Mouse (Mus musculus): ENCODE data around the gene Sv2b. TPM values are rescaled to one million over a fixed set of nuclear protein-coding genes. Genes with fewer than 3 reads are reported as not detected.
"Not testable (repeated sequence)": the region's sequence is repeated elsewhere in the genome, so short reads cannot be mapped to it uniquely, and the experiment has no call there.

The Sv2b gene
- polyA plus RNA-seq, 2 experiments, result 0.02 TPM; not detected in 1

DNA sequence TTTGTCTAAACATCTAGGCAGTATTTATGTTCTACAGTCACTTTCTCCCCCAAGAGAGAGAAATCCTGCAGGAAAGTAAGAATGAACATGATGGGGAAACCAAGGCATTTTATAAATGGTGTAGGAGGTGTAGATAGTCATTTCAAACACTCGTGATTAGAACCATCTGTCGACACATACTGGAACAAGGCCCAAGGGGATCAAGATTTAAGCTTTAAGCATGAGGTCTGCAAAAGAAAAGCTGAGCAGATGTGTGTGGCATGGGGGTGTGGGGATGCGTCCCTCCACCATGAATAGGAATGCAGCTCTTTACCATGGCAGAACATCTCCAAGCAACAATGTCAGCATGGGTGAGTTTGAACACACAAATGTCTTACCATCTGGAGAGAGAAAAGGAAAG is 23.2 kb upstream of the Sv2b start:
- Histone ChIP-seq H3K9ac (replicated peaks) (no peak overlapping the region), H3K27ac (no peak overlapping the region), H3K4me2 (ENCODE audit: low read depth) (no peak overlapping the region), H3K9me3 (ENCODE audit: control insufficient read depth, low read length) (no peaks in the 10 kb centered on the region), H3K27me3 (ENCODE audit: control insufficient read depth, insufficient read depth, low read length) (no peaks in the 10 kb centered on the region), H3K4me1 (replicated peaks; ENCODE audit: control insufficient read depth in 2 of 2, insufficient read depth in 2 of 2, low read length in 1 of 2) (no peaks in the 10 kb centered on the region), H3K4me3 (ENCODE audit: insufficient read depth in 1 of 2, low read depth in 2 of 2, low read length in 2 of 2) (no peak overlapping the region), H3K36me3 (replicated peaks; ENCODE audit: control insufficient read depth, insufficient read depth, low read depth) (no peaks in the 10 kb centered on the region)
- DNase-seq (ENCODE audit: low read depth in 3 of 3, low spot score in 3 of 3), result no peak
- TF ChIP-seq EP300 (IDR thresholded peaks at IDR 0.05; ENCODE audit: low read depth) (no peak), CTCF (IDR thresholded peaks at IDR 0.05; ENCODE audit: low read depth) (no peak)
- 57% methylated on average over 3 of the region's 3 CpGs for WGBS (ENCODE audit: insufficient replicate concordance)
- ATAC-seq (ENCODE audit: insufficient read depth), result no peak

DNA sequence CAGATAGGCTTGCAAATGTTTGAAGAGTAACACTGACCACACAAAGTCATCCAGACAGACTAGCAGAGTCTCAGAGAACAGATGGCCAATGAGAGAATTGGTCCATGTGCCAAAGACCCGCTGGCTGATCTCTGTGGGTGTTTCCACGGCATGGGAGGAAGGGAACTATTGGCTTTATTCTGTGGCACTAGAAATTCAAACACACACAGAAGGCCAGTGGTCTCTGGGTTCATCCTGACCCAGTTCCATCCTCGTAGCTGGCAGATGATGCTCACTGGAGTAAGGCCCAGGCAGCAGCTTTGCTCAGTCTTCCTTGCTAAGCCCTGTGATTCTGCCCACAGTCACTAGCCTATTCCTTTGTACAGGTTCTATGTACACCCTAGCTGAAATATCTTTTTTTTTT is 20.7 kb upstream of the Sv2b start:
- no peaks in the 10 kb centered on the region for H3K27me3 ChIP-seq (ENCODE audit: control insufficient read depth, insufficient read depth, low read length)
- H3K4me1 ChIP-seq (replicated peaks; ENCODE audit: control insufficient read depth in 2 of 2, insufficient read depth in 2 of 2, low read length in 1 of 2), result no peaks in the 10 kb centered on the region
- H3K36me3 ChIP-seq (replicated peaks; ENCODE audit: control insufficient read depth, insufficient read depth, low read depth), result no peaks in the 10 kb centered on the region
- no peak overlapping the region for H3K27ac ChIP-seq
- no peak for ATAC-seq (ENCODE audit: insufficient read depth)
- no peak for DNase-seq (ENCODE audit: low read depth in 3 of 3, low spot score in 3 of 3)
- 45% methylated on average over 3 of the region's 3 CpGs for WGBS (ENCODE audit: insufficient replicate concordance)
- no peak overlapping the region for H3K9ac ChIP-seq (replicated peaks)
- no peak for TF ChIP-seq EP300 (IDR thresholded peaks at IDR 0.05; ENCODE audit: low read depth)
- TF ChIP-seq CTCF (IDR thresholded peaks at IDR 0.05; ENCODE audit: low read depth), result no peak
- no peak overlapping the region for H3K4me2 ChIP-seq (ENCODE audit: low read depth)
- no peaks in the 10 kb centered on the region for H3K9me3 ChIP-seq (ENCODE audit: control insufficient read depth, low read length)
- no peak overlapping the region for H3K4me3 ChIP-seq (ENCODE audit: insufficient read depth in 1 of 2, low read depth in 2 of 2, low read length in 2 of 2)

DNA sequence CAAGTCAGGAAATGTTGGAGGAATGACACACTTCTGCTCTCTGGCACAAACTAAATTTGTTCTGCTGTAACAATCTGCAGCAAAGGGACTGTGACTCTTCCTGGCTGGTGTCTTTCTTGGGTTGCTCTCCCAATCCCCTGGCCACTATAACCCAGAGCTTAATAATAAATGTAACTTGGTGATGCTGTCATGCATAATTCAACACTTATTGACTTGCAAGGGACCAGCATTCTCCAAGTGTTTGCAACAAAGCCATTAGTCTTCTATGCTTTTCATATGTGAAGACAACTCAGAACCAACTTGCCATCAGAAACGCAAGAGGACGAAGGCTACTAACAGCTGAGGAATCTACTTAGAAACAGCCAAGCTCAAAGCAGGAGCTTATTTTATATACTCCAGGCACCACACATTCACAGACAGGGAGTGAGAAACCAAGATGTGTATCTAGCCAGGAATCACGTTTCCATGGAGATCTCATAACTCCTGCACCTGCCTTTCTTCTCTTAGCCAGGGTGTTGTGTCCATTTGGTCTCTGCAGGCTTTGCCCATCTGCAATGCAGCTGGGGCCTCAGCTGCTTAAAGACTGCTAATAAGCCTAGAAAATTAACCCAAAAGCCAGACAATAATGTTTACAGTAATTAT is 19.8 kb upstream of the Sv2b start:
- TF ChIP-seq EP300 (IDR thresholded peaks at IDR 0.05; ENCODE audit: low read depth), result no peak
- TF ChIP-seq CTCF (IDR thresholded peaks at IDR 0.05; ENCODE audit: low read depth), result no peak
- 71% methylated on average over 3 of the region's 3 CpGs for WGBS (ENCODE audit: insufficient replicate concordance)
- Histone ChIP-seq H3K9ac (replicated peaks) (no peak overlapping the region), H3K9me3 (ENCODE audit: control insufficient read depth, low read length) (no peaks in the 10 kb centered on the region), H3K4me1 (replicated peaks; ENCODE audit: control insufficient read depth in 2 of 2, insufficient read depth in 2 of 2, low read length in 1 of 2) (no peaks in the 10 kb centered on the region), H3K36me3 (replicated peaks; ENCODE audit: control insufficient read depth, insufficient read depth, low read depth) (no peaks in the 10 kb centered on the region), H3K27ac (no peak overlapping the region), H3K27me3 (ENCODE audit: control insufficient read depth, insufficient read depth, low read length) (no peaks in the 10 kb centered on the region), H3K4me3 (ENCODE audit: insufficient read depth in 1 of 2, low read depth in 2 of 2, low read length in 2 of 2) (no peak overlapping the region), H3K4me2 (ENCODE audit: low read depth) (no peak overlapping the region)
- DNase-seq (ENCODE audit: low read depth in 3 of 3, low spot score in 3 of 3), result no peak
- no peak for ATAC-seq (ENCODE audit: insufficient read depth)

DNA sequence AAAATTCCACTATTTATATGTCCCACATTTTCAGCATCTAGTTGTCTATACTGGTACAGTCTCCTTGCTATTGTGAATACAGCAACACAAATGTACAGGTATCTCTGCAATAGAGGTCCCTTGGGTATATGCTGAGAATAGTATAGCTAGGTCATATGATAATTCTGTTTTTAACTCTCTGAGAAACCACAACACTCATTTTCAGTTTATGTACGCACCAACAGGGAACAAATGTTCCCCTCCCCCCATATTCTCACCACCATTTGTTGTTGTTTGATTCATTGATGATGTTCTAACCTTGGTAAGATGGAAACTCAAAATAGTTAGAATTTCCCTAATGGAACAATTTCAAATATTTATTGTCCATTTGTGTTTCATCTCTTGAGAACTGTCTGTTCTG is 16.2 kb upstream of the Sv2b start:
- no peak overlapping the region for H3K4me3 ChIP-seq (ENCODE audit: insufficient read depth in 1 of 2, low read depth in 2 of 2, low read length in 2 of 2)
- 46% methylated on average over 1 of the region's 1 CpGs for WGBS (ENCODE audit: insufficient replicate concordance)
- DNase-seq (ENCODE audit: low read depth in 3 of 3, low spot score in 3 of 3) (no peak), ATAC-seq (ENCODE audit: insufficient read depth) (no peak)
- H3K9me3 ChIP-seq (ENCODE audit: control insufficient read depth, low read length), result no peaks in the 10 kb centered on the region
- no peak for TF ChIP-seq CTCF (IDR thresholded peaks at IDR 0.05; ENCODE audit: low read depth)
- TF ChIP-seq EP300 (IDR thresholded peaks at IDR 0.05; ENCODE audit: low read depth), result no peak
- no peaks in the 10 kb centered on the region for H3K27me3 ChIP-seq (ENCODE audit: control insufficient read depth, insufficient read depth, low read length)
- H3K9ac ChIP-seq (replicated peaks), result no peak overlapping the region
- no peak overlapping the region for H3K4me2 ChIP-seq (ENCODE audit: low read depth)
- H3K36me3 ChIP-seq (replicated peaks; ENCODE audit: control insufficient read depth, insufficient read depth, low read depth), result no peaks in the 10 kb centered on the region
- no peaks in the 10 kb centered on the region for H3K4me1 ChIP-seq (replicated peaks; ENCODE audit: control insufficient read depth in 2 of 2, insufficient read depth in 2 of 2, low read length in 1 of 2)
- no peak overlapping the region for H3K27ac ChIP-seq

DNA sequence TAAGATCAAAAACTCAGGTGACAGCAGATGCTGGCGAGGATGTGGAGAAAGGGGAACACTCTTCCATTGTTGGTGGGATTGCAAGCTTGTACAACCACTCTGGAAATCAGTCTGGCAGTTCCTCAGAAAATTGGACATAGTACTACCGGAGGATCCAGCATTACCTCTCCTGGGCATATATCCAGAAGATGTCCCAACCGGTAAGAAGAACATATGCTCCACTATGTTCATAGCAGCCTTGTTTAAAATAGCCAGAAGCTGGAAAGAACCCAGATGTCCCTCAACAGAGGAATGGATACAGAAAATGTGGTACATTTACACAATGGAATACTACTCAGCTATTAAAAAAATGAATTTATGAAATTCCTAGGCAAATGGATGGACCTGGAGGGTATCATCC is 13.7 kb upstream of the Sv2b start:
- not testable (repeated sequence) for H3K27ac ChIP-seq; H3K4me1 ChIP-seq (replicated peaks; ENCODE audit: control insufficient read depth in 2 of 2, insufficient read depth in 2 of 2, low read length in 1 of 2); H3K9me3 ChIP-seq (ENCODE audit: control insufficient read depth, low read length); H3K36me3 ChIP-seq (replicated peaks; ENCODE audit: control insufficient read depth, insufficient read depth, low read depth); H3K4me2 ChIP-seq (ENCODE audit: low read depth); H3K27me3 ChIP-seq (ENCODE audit: control insufficient read depth, insufficient read depth, low read length); ATAC-seq (ENCODE audit: insufficient read depth); H3K4me3 ChIP-seq (ENCODE audit: insufficient read depth in 1 of 2, low read depth in 2 of 2, low read length in 2 of 2); DNase-seq (ENCODE audit: low read depth in 3 of 3, low spot score in 3 of 3); H3K9ac ChIP-seq (replicated peaks)
- WGBS (ENCODE audit: insufficient replicate concordance), result 66% methylated on average over 3 of the region's 3 CpGs

All from liver, embryonic 14.5 days (tissue).